Mouse (Mus musculus) midbrain, embryonic 15.5 days (tissue): ENCODE data around the gene C5ar1. TPM values are rescaled to one million over a fixed set of nuclear protein-coding genes. Genes with fewer than 3 reads are reported as not detected.
"Not testable (repeated sequence)": the region's sequence is repeated elsewhere in the genome, so short reads cannot be mapped to it uniquely, and the experiment has no call there.

Experiments
- ATAC-seq: fragments of 200-750 bp; cut with Nextera tagmentation; replicated peaks from 2 replicates; pipeline ENCODE4 v1.8.0; 2017; ENCODE audit warnings: moderate TSS enrichment
- H3K27ac ChIP-seq: fragments of 300-500 bp; sonication (generic); 2 replicates; pipeline ENCODE4 v1.5.1; 2015; ENCODE audit warnings: mild to moderate bottlenecking, inconsistent platforms
- H3K27me3 ChIP-seq: fragments of 300-500 bp; sonication (generic); replicated peaks from 2 replicates; pipeline ENCODE4 v1.6.1; 2015; ENCODE audit warnings: inconsistent platforms
- H3K36me3 ChIP-seq: fragments of 300-500 bp; sonication (generic); replicated peaks from 2 replicates; pipeline ENCODE4 v1.6.1; 2015; ENCODE audit warnings: inconsistent platforms
- H3K4me1 ChIP-seq: fragments of 300-500 bp; sonication (generic); 2 replicates; pipeline ENCODE4 v1.6.1; 2015; ENCODE audit warnings: inconsistent platforms
- H3K4me2 ChIP-seq: fragments of 300-500 bp; sonication (generic); 2 replicates; pipeline ENCODE4 v1.6.1; 2015; ENCODE audit warnings: inconsistent platforms, mild to moderate bottlenecking, moderate library complexity
- H3K4me3 ChIP-seq: fragments of 300-500 bp; sonication (generic); 2 replicates; pipeline ENCODE4 v1.5.1; 2015; ENCODE audit warnings: mild to moderate bottlenecking, inconsistent platforms
- H3K9ac ChIP-seq: fragments of 300-500 bp; sonication (generic); 2 replicates; pipeline ENCODE4 v1.6.1; 2015; ENCODE audit warnings: mild to moderate bottlenecking, inconsistent platforms
- H3K9me3 ChIP-seq: fragments of 300-500 bp; sonication (generic); 2 replicates; pipeline ENCODE4 v1.6.1; 2016; ENCODE audit warnings: inconsistent platforms
- WGBS: fragments of 180-500 bp; shearing (Covaris S2); methylation state at CpG from one replicate; pipeline ENCODE4 v1.1.7; 2015; ENCODE audit warnings: mixed read lengths; 5-methylcytosine and 5-hydroxymethylcytosine counted together
- polyA plus RNA-seq: library from polyadenylated mRNA; unstranded; fragments of >200 nt; fragmentation: Nextera tagmentation; extraction: Ambion mirVana; gene quantifications from 2 replicates; pipeline ENCODE4 v1.2.1, GENCODE M21; 2015

Gene C5ar1
- polyA plus RNA-seq, 1 experiment from 2014 or later = 1.5 TPM

GRCm38 (mm10) chr7:16272681-16273080 lies 13.3 kb upstream of the C5ar1 start:
- peak overlapping the region; percentile 86 for H3K4me3 ChIP-seq
- H3K4me2 ChIP-seq = peak overlapping the region; percentile 68
- under 1% methylated on average over 44 of the region's 46 CpGs for WGBS
- H3K27ac ChIP-seq = peak overlapping the region; percentile 95
- peak; percentile 80 for ATAC-seq
- no peaks in the 10 kb centered on the region for H3K27me3 ChIP-seq
- no peaks in the 10 kb centered on the region for H3K9me3 ChIP-seq
- H3K9ac ChIP-seq = peak overlapping the region; percentile 82
- H3K36me3 ChIP-seq = peaks cover 6% of the 10 kb centered on the region; the same call in 1 of the 2 replicates
- peaks cover 38% of the 10 kb centered on the region for H3K4me1 ChIP-seq

GRCm38 (mm10) chr7:16271139-16271538 lies 11.8 kb upstream of the C5ar1 start:
- no peak overlapping the region for H3K9ac ChIP-seq
- H3K36me3 ChIP-seq = peaks cover 6% of the 10 kb centered on the region; the same call in 1 of the 2 replicates

GRCm38 (mm10) chr7:16266593-16266992 lies 7.3 kb upstream of the C5ar1 start:
- H3K27ac ChIP-seq, H3K27me3 ChIP-seq, H3K9me3 ChIP-seq, ATAC-seq, H3K4me3 ChIP-seq, H3K36me3 ChIP-seq, H3K4me2 ChIP-seq, H3K9ac ChIP-seq: not testable (repeated sequence)
- 91% methylated on average over 7 of the region's 7 CpGs for WGBS
- peaks cover 17% of the 10 kb centered on the region for H3K4me1 ChIP-seq

More at GRCm38 (mm10) chr7:16271139-16271538, 11.8 kb upstream of the C5ar1 start:
- Histone ChIP-seq H3K9me3 (no peaks in the 10 kb centered on the region), H3K27me3 (no peaks in the 10 kb centered on the region), H3K27ac (no peak overlapping the region), H3K4me2 (peak overlapping the region; percentile 68), H3K4me3 (no peak overlapping the region), H3K4me1 (peaks cover 38% of the 10 kb centered on the region)
- WGBS = 47% methylated on average over 1 of the region's 1 CpGs
- ATAC-seq = no peak

- Histone ChIP-seq H3K4me3 (no peak overlapping the region), H3K36me3 (no peaks in the 10 kb centered on the region), H3K9me3 (no peaks in the 10 kb centered on the region), H3K9ac (no peak overlapping the region), H3K4me1 (peaks cover 11% of the 10 kb centered on the region), H3K4me2 (no peak overlapping the region), H3K27me3 (no peaks in the 10 kb centered on the region), H3K27ac (no peak overlapping the region)
- no peak for ATAC-seq
- 87% methylated on average over 11 of the region's 11 CpGs for WGBS
These were observed 6.5 kb upstream of the C5ar1 start for GRCm38 (mm10) chr7:16265856-16266255.

GRCm38 (mm10) chr7:16263843-16264242 lies 4.5 kb upstream of the C5ar1 start:
- no peak overlapping the region for H3K4me3 ChIP-seq
- no peaks in the 10 kb centered on the region for H3K9me3 ChIP-seq
- ATAC-seq = no peak
- no peak overlapping the region for H3K27ac ChIP-seq
- 85% methylated on average over 5 of the region's 5 CpGs for WGBS
- no peaks in the 10 kb centered on the region for H3K36me3 ChIP-seq
- no peak overlapping the region for H3K9ac ChIP-seq
- no peaks in the 10 kb centered on the region for H3K4me1 ChIP-seq
- H3K27me3 ChIP-seq = no peaks in the 10 kb centered on the region
- no peak overlapping the region for H3K4me2 ChIP-seq

- Histone ChIP-seq H3K36me3 (no peaks in the 10 kb centered on the region), H3K9me3 (no peaks in the 10 kb centered on the region), H3K4me2 (no peak overlapping the region), H3K27ac (no peak overlapping the region), H3K4me3 (no peak overlapping the region), H3K9ac (no peak overlapping the region), H3K4me1 (no peaks in the 10 kb centered on the region), H3K27me3 (no peaks in the 10 kb centered on the region)
- ATAC-seq = no peak
- WGBS = 33% methylated on average over 8 of the region's 8 CpGs
These were observed 3.9 kb upstream of the C5ar1 start for GRCm38 (mm10) chr7:16263015-16263787.

GRCm38 (mm10) chr7:16261097-16261496 lies 1.8 kb upstream of the C5ar1 start:
- 93% methylated on average over 1 of the region's 1 CpGs for WGBS
- no peaks in the 10 kb centered on the region for H3K9me3 ChIP-seq
- no peak overlapping the region for H3K4me3 ChIP-seq
- no peak overlapping the region for H3K4me2 ChIP-seq
- no peaks in the 10 kb centered on the region for H3K4me1 ChIP-seq
- H3K9ac ChIP-seq = no peak overlapping the region
- no peak overlapping the region for H3K27ac ChIP-seq
- H3K27me3 ChIP-seq = no peaks in the 10 kb centered on the region
- no peaks in the 10 kb centered on the region for H3K36me3 ChIP-seq
- no peak for ATAC-seq

- Histone ChIP-seq H3K9me3 (no peaks in the 10 kb centered on the region), H3K4me1 (no peaks in the 10 kb centered on the region), H3K27me3 (no peaks in the 10 kb centered on the region), H3K27ac (no peak overlapping the region), H3K4me2 (no peak overlapping the region), H3K4me3 (no peak overlapping the region), H3K9ac (no peak overlapping the region), H3K36me3 (no peaks in the 10 kb centered on the region)
- no peak for ATAC-seq
- WGBS = 91% methylated on average over 11 of the region's 11 CpGs
These were observed 1.5 kb downstream of the C5ar1 start for GRCm38 (mm10) chr7:16257830-16258229.

GRCm38 (mm10) chr7:16255963-16256362 lies 3.4 kb downstream of the C5ar1 start:
- H3K36me3 ChIP-seq, H3K4me2 ChIP-seq, H3K27me3 ChIP-seq, H3K9ac ChIP-seq, ATAC-seq, H3K27ac ChIP-seq, H3K9me3 ChIP-seq, H3K4me1 ChIP-seq, H3K4me3 ChIP-seq: not testable (repeated sequence)
- WGBS = 88% methylated on average over 4 of the region's 4 CpGs

GRCm38 (mm10) chr7:16254195-16254594 lies 5.1 kb downstream of the C5ar1 start:
- WGBS = 69% methylated on average over 4 of the region's 4 CpGs
- Histone ChIP-seq H3K4me3 (no peak overlapping the region), H3K27me3 (no peaks in the 10 kb centered on the region), H3K36me3 (no peaks in the 10 kb centered on the region), H3K27ac (no peak overlapping the region), H3K4me2 (no peak overlapping the region), H3K9ac (no peak overlapping the region), H3K9me3 (no peaks in the 10 kb centered on the region), H3K4me1 (no peaks in the 10 kb centered on the region)
- no peak for ATAC-seq

- Histone ChIP-seq H3K4me2 (no peak overlapping the region), H3K9me3 (no peaks in the 10 kb centered on the region), H3K9ac (no peak overlapping the region), H3K36me3 (no peaks in the 10 kb centered on the region), H3K27ac (no peak overlapping the region), H3K4me1 (no peaks in the 10 kb centered on the region), H3K27me3 (no peaks in the 10 kb centered on the region), H3K4me3 (no peak overlapping the region)
- no peak for ATAC-seq
- 90% methylated on average over 5 of the region's 5 CpGs for WGBS
These were observed 8.7 kb downstream of the C5ar1 start for GRCm38 (mm10) chr7:16250687-16251086.

- WGBS = 50% methylated on average over 2 of the region's 4 CpGs
- ATAC-seq = no peak
- no peak overlapping the region for H3K4me2 ChIP-seq
- H3K27me3 ChIP-seq = no peaks in the 10 kb centered on the region
- no peak overlapping the region for H3K4me3 ChIP-seq
- H3K27ac ChIP-seq = no peak overlapping the region
- H3K4me1 ChIP-seq = no peaks in the 10 kb centered on the region
- no peaks in the 10 kb centered on the region for H3K9me3 ChIP-seq
- no peaks in the 10 kb centered on the region for H3K36me3 ChIP-seq
- H3K9ac ChIP-seq = no peak overlapping the region
These were observed 13.4 kb downstream of the C5ar1 start for GRCm38 (mm10) chr7:16245958-16246357.

GRCm38 (mm10) chr7:16244067-16244466 lies 15.3 kb downstream of the C5ar1 start, which contains the start of gene C5ar2:
Gene C5ar2 (minus strand): TSS chr7:16244154.
- Histone ChIP-seq H3K9me3 (no peaks in the 10 kb centered on the region), H3K4me1 (no peaks in the 10 kb centered on the region), H3K4me3 (no peak within 1 kb of the TSS), H3K27ac (no peak within 1 kb of the TSS), H3K4me2 (no peak within 1 kb of the TSS), H3K9ac (no peak within 1 kb of the TSS), H3K36me3 (no peaks in the 10 kb centered on the region), H3K27me3 (no peaks in the 10 kb centered on the region)
- 80% methylated on average over 5 of the region's 5 CpGs for WGBS
- ATAC-seq = no peak
